Mouse (Mus musculus): ENCODE results near the gene Nudt8. TPM values are rescaled to one million over a fixed set of nuclear protein-coding genes. Genes with fewer than 3 reads are reported as not detected.
A peak's percentile ranks its signal among the peaks of the same experiment; 100 is the strongest.
"Not testable (repeated sequence)": the region's sequence is repeated elsewhere in the genome, so short reads cannot be mapped to it uniquely, and the experiment has no call there.

Nudt8 gene
- polyA plus RNA-seq, 1 experiment from 2014 or later, result 39.3 TPM

DNA sequence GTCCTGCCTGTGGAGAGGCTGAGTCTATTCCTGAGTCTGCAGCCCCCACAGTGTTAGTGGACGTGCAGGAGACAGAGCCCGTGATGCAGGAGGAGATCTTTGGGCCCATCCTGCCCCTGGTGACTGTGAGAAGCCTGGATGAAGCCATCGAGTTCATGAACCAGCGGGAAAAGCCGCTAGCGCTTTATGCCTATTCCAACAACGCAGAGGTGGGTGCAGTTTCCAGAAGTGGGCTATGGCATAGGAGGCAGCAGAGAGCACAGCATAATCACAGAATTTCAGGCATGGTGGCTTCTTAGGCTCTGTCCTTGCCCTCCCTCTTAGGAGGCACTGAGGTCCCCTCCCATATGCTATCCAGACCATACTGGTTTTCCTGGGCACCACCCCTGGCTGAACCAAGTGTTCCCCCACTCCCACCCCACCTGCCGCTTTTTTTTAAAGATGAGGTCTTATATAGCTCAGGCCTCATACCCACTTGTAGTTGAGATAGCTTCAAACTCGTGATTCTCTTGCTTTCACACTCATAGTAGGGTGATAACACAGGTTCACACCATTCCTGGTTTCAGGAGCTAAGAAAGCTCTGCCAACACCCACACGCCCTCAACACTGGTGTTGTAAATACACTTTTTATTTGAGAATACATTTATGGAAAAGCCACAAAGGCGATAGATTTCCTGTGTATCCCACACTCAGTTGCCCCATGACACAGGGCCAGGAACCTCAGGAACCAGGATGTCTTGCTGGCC lies 33.9 kb upstream of the Nudt8 start:
- DNase-seq (ENCODE audit: low spot score) (no peak), ATAC-seq (ENCODE audit: low FRiP score, low TSS enrichment) (no peak)
- Histone ChIP-seq H3K9me3 (ENCODE audit: control insufficient read depth, low read length) (no peaks in the 10 kb centered on the region), H3K4me1 (replicated peaks; ENCODE audit: control insufficient read depth, insufficient read depth) (no peaks in the 10 kb centered on the region; the same call in 1 of the 2 replicates), H3K4me2 (replicated peaks; ENCODE audit: low read depth) (no peak overlapping the region), H3K27me3 (ENCODE audit: control insufficient read depth, insufficient read depth, low read length) (no peaks in the 10 kb centered on the region), H3K9ac (ENCODE audit: low read length) (no peak overlapping the region), H3K27ac (replicated peaks) (no peak overlapping the region), H3K36me3 (ENCODE audit: control insufficient read depth, insufficient read depth, low read length) (no peaks in the 10 kb centered on the region), H3K4me3 (ENCODE audit: low read depth, low read length) (no peak overlapping the region)
- 70% methylated on average over 11 of the region's 11 CpGs for WGBS
- TF ChIP-seq CTCF (IDR thresholded peaks at IDR 0.05; ENCODE audit: low read depth), result peak; percentile 45
- no peak for TF ChIP-seq EP300 (optimal IDR thresholded peaks at IDR 0.05)

- no peak for ATAC-seq (ENCODE audit: low FRiP score, low TSS enrichment)
- Histone ChIP-seq H3K36me3 (ENCODE audit: control insufficient read depth, insufficient read depth, low read length) (no peaks in the 10 kb centered on the region), H3K4me1 (replicated peaks; ENCODE audit: control insufficient read depth, insufficient read depth) (no peaks in the 10 kb centered on the region; the same call in 1 of the 2 replicates), H3K9me3 (ENCODE audit: control insufficient read depth, low read length) (no peaks in the 10 kb centered on the region), H3K4me3 (ENCODE audit: low read depth, low read length) (no peak overlapping the region), H3K4me2 (replicated peaks; ENCODE audit: low read depth) (no peak overlapping the region), H3K9ac (ENCODE audit: low read length) (no peak overlapping the region), H3K27ac (replicated peaks) (no peak overlapping the region), H3K27me3 (ENCODE audit: control insufficient read depth, insufficient read depth, low read length) (no peaks in the 10 kb centered on the region)
- no peak for DNase-seq (ENCODE audit: low spot score)
- 44% methylated on average over 3 of the region's 3 CpGs for WGBS
- TF ChIP-seq EP300 (optimal IDR thresholded peaks at IDR 0.05), result no peak
- TF ChIP-seq CTCF (IDR thresholded peaks at IDR 0.05; ENCODE audit: low read depth), result no peak
These were observed 33.1 kb upstream of the Nudt8 start for GRCm38 (mm10) chr19:3967258-3967657.

- DNase-seq (ENCODE audit: low spot score) (peak; percentile 83), ATAC-seq (ENCODE audit: low FRiP score, low TSS enrichment) (peak; percentile 78)
- TF ChIP-seq EP300 (optimal IDR thresholded peaks at IDR 0.05) (peak; percentile 92), CTCF (IDR thresholded peaks at IDR 0.05; ENCODE audit: low read depth) (no peak)
- Histone ChIP-seq H3K27ac (replicated peaks) (peak within 1 kb of the TSS; percentile 74), H3K4me1 (replicated peaks; ENCODE audit: control insufficient read depth, insufficient read depth) (no peaks in the 10 kb centered on the region; the same call in 1 of the 2 replicates), H3K4me3 (ENCODE audit: low read depth, low read length) (peak within 1 kb of the TSS; percentile 4; the same call in 1 of the 2 replicates), H3K9me3 (ENCODE audit: control insufficient read depth, low read length) (no peaks in the 10 kb centered on the region), H3K9ac (ENCODE audit: low read length) (no peak within 1 kb of the TSS), H3K4me2 (replicated peaks; ENCODE audit: low read depth) (peak within 1 kb of the TSS; percentile 11; the same call in 1 of the 2 replicates), H3K36me3 (ENCODE audit: control insufficient read depth, insufficient read depth, low read length) (no peaks in the 10 kb centered on the region), H3K27me3 (ENCODE audit: control insufficient read depth, insufficient read depth, low read length) (no peaks in the 10 kb centered on the region)
- WGBS, result 20% methylated on average over 9 of the region's 9 CpGs
These were observed 28.2 kb upstream of the Nudt8 start, which contains the start of gene Aldh3b2 for GRCm38 (mm10) chr19:3972229-3972628. Aldh3b2 (plus strand) TSS chr19:3972328.

- not testable (repeated sequence) for H3K4me2 ChIP-seq (replicated peaks; ENCODE audit: low read depth); DNase-seq (ENCODE audit: low spot score); H3K9ac ChIP-seq (ENCODE audit: low read length); H3K27ac ChIP-seq (replicated peaks); H3K4me1 ChIP-seq (replicated peaks; ENCODE audit: control insufficient read depth, insufficient read depth); ATAC-seq (ENCODE audit: low FRiP score, low TSS enrichment); H3K9me3 ChIP-seq (ENCODE audit: control insufficient read depth, low read length); H3K4me3 ChIP-seq (ENCODE audit: low read depth, low read length); H3K36me3 ChIP-seq (ENCODE audit: control insufficient read depth, insufficient read depth, low read length); H3K27me3 ChIP-seq (ENCODE audit: control insufficient read depth, insufficient read depth, low read length)
- 68% methylated on average over 6 of the region's 6 CpGs for WGBS
These were observed 25.8 kb upstream of the Nudt8 start for GRCm38 (mm10) chr19:3974608-3975007.

DNA sequence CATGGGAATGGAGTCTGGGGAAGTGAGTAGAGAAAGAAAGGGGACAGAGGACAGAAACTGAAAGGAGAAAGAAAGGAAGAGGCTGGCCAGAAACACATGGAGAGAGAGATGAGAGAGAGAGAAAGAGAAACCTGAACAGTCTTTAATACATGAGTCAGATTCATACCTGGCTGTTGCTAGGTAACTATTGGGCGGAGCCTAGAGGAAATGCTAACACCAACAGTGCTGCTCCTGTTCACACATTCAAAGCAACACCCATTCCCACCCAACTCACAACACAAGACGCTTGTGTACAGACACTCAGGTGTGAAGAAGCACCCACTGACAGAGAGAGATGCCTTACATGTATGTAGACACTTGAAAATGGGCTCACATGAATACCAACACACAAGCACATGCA lies 24.5 kb upstream of the Nudt8 start:
- ATAC-seq (ENCODE audit: low FRiP score, low TSS enrichment) (peak; percentile 48; the same call in 1 of the 2 replicates), DNase-seq (ENCODE audit: low spot score) (peak; percentile 66)
- Histone ChIP-seq H3K4me3 (ENCODE audit: low read depth, low read length) (no peak overlapping the region), H3K4me2 (replicated peaks; ENCODE audit: low read depth) (no peak overlapping the region), H3K27ac (replicated peaks) (0 out of 2 replicates have a peak overlapping the region, but pooled peaks have one; percentile 1), H3K27me3 (ENCODE audit: control insufficient read depth, insufficient read depth, low read length) (no peaks in the 10 kb centered on the region), H3K4me1 (replicated peaks; ENCODE audit: control insufficient read depth, insufficient read depth) (no peaks in the 10 kb centered on the region; the same call in 1 of the 2 replicates), H3K36me3 (ENCODE audit: control insufficient read depth, insufficient read depth, low read length) (no peaks in the 10 kb centered on the region), H3K9ac (ENCODE audit: low read length) (no peak overlapping the region), H3K9me3 (ENCODE audit: control insufficient read depth, low read length) (no peaks in the 10 kb centered on the region)
- no peak for TF ChIP-seq EP300 (optimal IDR thresholded peaks at IDR 0.05)
- 49% methylated on average over 2 of the region's 2 CpGs for WGBS

DNA sequence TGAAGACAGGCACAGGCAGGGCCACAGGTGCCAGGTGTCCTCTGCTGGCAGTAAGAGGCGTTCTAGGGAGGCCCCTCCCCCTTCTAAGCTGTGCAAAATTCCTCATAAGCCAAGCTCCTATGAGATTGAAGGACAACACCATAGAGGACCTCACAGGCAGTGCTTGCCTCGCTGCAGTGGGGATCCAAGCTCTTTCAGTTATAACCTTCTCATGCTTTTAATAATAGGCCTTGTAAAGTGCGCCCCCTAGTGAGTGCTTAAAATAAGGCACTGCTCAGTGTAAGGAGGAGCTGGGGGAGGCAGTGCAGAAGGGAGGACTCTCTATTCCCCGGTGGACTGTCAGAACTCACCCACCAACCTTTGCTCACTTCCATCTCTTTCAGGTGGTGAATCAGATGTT lies 20.1 kb upstream of the Nudt8 start:
- ATAC-seq (ENCODE audit: low FRiP score, low TSS enrichment), result peak; percentile 70

More for the DNA sequence above, 20.1 kb upstream of the Nudt8 start:
- TF ChIP-seq EP300 (optimal IDR thresholded peaks at IDR 0.05) (no peak), CTCF (IDR thresholded peaks at IDR 0.05; ENCODE audit: low read depth) (peak; percentile 95)
- no peaks in the 10 kb centered on the region for H3K27me3 ChIP-seq (ENCODE audit: control insufficient read depth, insufficient read depth, low read length)
- H3K4me3 ChIP-seq (ENCODE audit: low read depth, low read length), result no peak overlapping the region
- H3K4me2 ChIP-seq (replicated peaks; ENCODE audit: low read depth), result no peak overlapping the region
- DNase-seq (ENCODE audit: low spot score), result peak; percentile 82
- WGBS, result 12% methylated on average over 4 of the region's 4 CpGs
- H3K9me3 ChIP-seq (ENCODE audit: control insufficient read depth, low read length), result no peaks in the 10 kb centered on the region
- H3K4me1 ChIP-seq (replicated peaks; ENCODE audit: control insufficient read depth, insufficient read depth), result no peaks in the 10 kb centered on the region; the same call in 1 of the 2 replicates
- H3K36me3 ChIP-seq (ENCODE audit: control insufficient read depth, insufficient read depth, low read length), result no peaks in the 10 kb centered on the region
- no peak overlapping the region for H3K9ac ChIP-seq (ENCODE audit: low read length)
- no peak overlapping the region for H3K27ac ChIP-seq (replicated peaks)
